Comparison of ENCODE assay signal across 14 mouse cellular contexts in genomic region chr17:90995436-90995835, GRCm38 (mm10).
DNase-seq lines count a peak whose midpoint lies in the region; ATAC-seq and TF ChIP-seq lines count a peak whose summit lies in the region.
"Had no signal": no experiment of that assay in that cellular context is flagged by ENCODE, and none has a peak within 500 bp of the region (broad histone marks: within the 10 kb centered on the region; RNA-seq: fewer than 3 reads in every experiment).

No protein-coding gene starts in this region.

- no peaks in the 10 kb centered on the region for H3K27me3 ChIP-seq in hindbrain, embryonic 14.5 days (ENCODE audit: control insufficient read depth, insufficient read depth, low read length)
- no peaks in the 10 kb centered on the region for H3K27me3 ChIP-seq in neural tube, embryonic 14.5 days (ENCODE audit: control insufficient read depth, insufficient read depth, low read length)
- H3K27me3 ChIP-seq in intestine, embryonic 15.5 days (replicated peaks): no peaks in the 10 kb centered on the region
- H3K27me3 ChIP-seq: embryonic facial prominence, embryonic 12.5 days had no signal

- ATAC-seq in hindbrain, embryonic 14.5 days (ENCODE audit: low FRiP score): peak; percentile 63; the same call in 1 of the 2 replicates
- ATAC-seq in neural tube, embryonic 14.5 days (ENCODE audit: low read depth): no peak
- no peak for ATAC-seq in intestine, embryonic 15.5 days
- ATAC-seq: forebrain, postnatal 0 days had no signal

- peaks cover 11% of the 10 kb centered on the region for H3K4me1 ChIP-seq in hindbrain, embryonic 14.5 days (replicated peaks; ENCODE audit: control insufficient read depth, insufficient read depth, low read length)
- no peaks in the 10 kb centered on the region for H3K4me1 ChIP-seq in neural tube, embryonic 14.5 days (ENCODE audit: control insufficient read depth, insufficient read depth, low read length)
- no peaks in the 10 kb centered on the region for H3K4me1 ChIP-seq in intestine, embryonic 15.5 days (replicated peaks)
- H3K4me1 ChIP-seq: embryonic facial prominence, embryonic 12.5 days had no signal

- no peak overlapping the region for H3K4me2 ChIP-seq in hindbrain, embryonic 14.5 days (replicated peaks)
- no peak overlapping the region for H3K4me2 ChIP-seq in neural tube, embryonic 14.5 days (ENCODE audit: low read depth, low read length)
- no peak overlapping the region for H3K4me2 ChIP-seq in intestine, embryonic 15.5 days (replicated peaks)
- H3K4me2 ChIP-seq: embryonic facial prominence, embryonic 12.5 days had no signal

- H3K9ac ChIP-seq in hindbrain, embryonic 14.5 days: no peak overlapping the region
- H3K9ac ChIP-seq in neural tube, embryonic 14.5 days (replicated peaks; ENCODE audit: low read depth, low read length): no peak overlapping the region
- no peak overlapping the region for H3K9ac ChIP-seq in intestine, embryonic 15.5 days
- H3K9ac ChIP-seq: embryonic facial prominence, embryonic 12.5 days; forebrain, postnatal 0 days had no signal

- intact Hi-C loops in left cerebral cortex, adult 2 months (cut with DNase I): loop anchor here (5.0 to 10.0 kb wide), 2 partner anchors 92 to 101 kb away; no protein-coding TSS in a partner anchor
- intact Hi-C loops in left cerebral cortex, postnatal 36 days (cut with DNase I): no loop called here
- intact Hi-C loops in heart, postnatal 25 days (cut with DNase I): no loop called here

- H3K4me3 ChIP-seq in left cerebral cortex, adult 2 months: no peak overlapping the region
- no peak overlapping the region for H3K4me3 ChIP-seq in hindbrain, embryonic 14.5 days (replicated peaks; ENCODE audit: low read length)
- no peak overlapping the region for H3K4me3 ChIP-seq in neural tube, embryonic 14.5 days (ENCODE audit: low read depth, low read length)
- no peak overlapping the region for H3K4me3 ChIP-seq in intestine, embryonic 15.5 days (replicated peaks)
- H3K4me3 ChIP-seq: embryonic facial prominence, embryonic 12.5 days had no signal

- H3K36me3 ChIP-seq in hindbrain, embryonic 14.5 days (replicated peaks; ENCODE audit: control insufficient read depth, insufficient read depth): no peaks in the 10 kb centered on the region
- H3K36me3 ChIP-seq in neural tube, embryonic 14.5 days (ENCODE audit: control insufficient read depth, insufficient read depth, low read length): no peaks in the 10 kb centered on the region
- no peaks in the 10 kb centered on the region for H3K36me3 ChIP-seq in intestine, embryonic 15.5 days
- H3K36me3 ChIP-seq: embryonic facial prominence, embryonic 12.5 days had no signal

- DNase-seq in left cerebral cortex, adult 2 months (ENCODE audit: extremely low spot score in 1 of 2, low spot score in 2 of 2): no peak
- DNase-seq in left cerebral cortex, postnatal 36 days (ENCODE audit: low spot score in 2 of 2): no peak
- peak; percentile 89 for DNase-seq in R1 (ENCODE audit: low read depth, low spot score)
- DNase-seq in hindbrain, embryonic 14.5 days (ENCODE audit: low spot score): peak; percentile 49
- no peak for DNase-seq in heart, postnatal 25 days (ENCODE audit: low spot score)
- DNase-seq: forebrain, postnatal 0 days; heart, adult 11 months; heart, postnatal 4 days; kidney, postnatal 10 days; layer of hippocampus, postnatal 36 days; lung, postnatal 4 days had no signal

- H3K27ac ChIP-seq in left cerebral cortex, adult 2 months: peak overlapping the region; percentile 19
- peak overlapping the region; percentile 43 for H3K27ac ChIP-seq in hindbrain, embryonic 14.5 days
- H3K27ac ChIP-seq in neural tube, embryonic 14.5 days (ENCODE audit: low read depth, low read length): peak overlapping the region; percentile 39; the same call in 1 of the 2 replicates
- no peak overlapping the region for H3K27ac ChIP-seq in intestine, embryonic 15.5 days
- H3K27ac ChIP-seq: embryonic facial prominence, embryonic 12.5 days had no signal

- 0% methylated on average over 1 of the region's 1 CpGs for whole genome bisulfite sequencing in hindbrain, embryonic 14.5 days
- WGBS in neural tube, embryonic 14.5 days: 14% methylated on average over 1 of the region's 1 CpGs
- WGBS in intestine, embryonic 15.5 days: 43% methylated on average over 1 of the region's 1 CpGs

- no peaks in the 10 kb centered on the region for H3K9me3 ChIP-seq in hindbrain, embryonic 14.5 days (ENCODE audit: control insufficient read depth, low read length)
- no peaks in the 10 kb centered on the region for H3K9me3 ChIP-seq in neural tube, embryonic 14.5 days (ENCODE audit: control insufficient read depth, low read length)
- H3K9me3 ChIP-seq in intestine, embryonic 15.5 days: no peaks in the 10 kb centered on the region
- H3K9me3 ChIP-seq: embryonic facial prominence, embryonic 12.5 days had no signal

- no peak for TF ChIP-seq CTCF in left cerebral cortex, adult 2 months (IDR thresholded peaks at IDR 0.05)

Comparison
In these comparisons a context has a peak if more than half of its experiments do, and no peak if none do; other contexts are left out.
1. DNase-seq: peak in R1 (single experiment) and hindbrain, embryonic 14.5 days (single experiment); none in left cerebral cortex, adult 2 months (0 of 2), left cerebral cortex, postnatal 36 days (0 of 2) and heart, postnatal 25 days (single experiment).